Mouse (Mus musculus): ENCODE measurements around the gene Mzf1. TPM values are rescaled to one million over a fixed set of nuclear protein-coding genes. Genes with fewer than 3 reads are reported as not detected.

Gene Mzf1
- 7.7 TPM for polyA plus RNA-seq (2015; fragmentation: Illumina TruSeq; extraction: RNeasy Lipid Tissue Mini Kit (QIAGEN cat#74804); ENCODE audit: low read depth, low replicate concordance)

DNA sequence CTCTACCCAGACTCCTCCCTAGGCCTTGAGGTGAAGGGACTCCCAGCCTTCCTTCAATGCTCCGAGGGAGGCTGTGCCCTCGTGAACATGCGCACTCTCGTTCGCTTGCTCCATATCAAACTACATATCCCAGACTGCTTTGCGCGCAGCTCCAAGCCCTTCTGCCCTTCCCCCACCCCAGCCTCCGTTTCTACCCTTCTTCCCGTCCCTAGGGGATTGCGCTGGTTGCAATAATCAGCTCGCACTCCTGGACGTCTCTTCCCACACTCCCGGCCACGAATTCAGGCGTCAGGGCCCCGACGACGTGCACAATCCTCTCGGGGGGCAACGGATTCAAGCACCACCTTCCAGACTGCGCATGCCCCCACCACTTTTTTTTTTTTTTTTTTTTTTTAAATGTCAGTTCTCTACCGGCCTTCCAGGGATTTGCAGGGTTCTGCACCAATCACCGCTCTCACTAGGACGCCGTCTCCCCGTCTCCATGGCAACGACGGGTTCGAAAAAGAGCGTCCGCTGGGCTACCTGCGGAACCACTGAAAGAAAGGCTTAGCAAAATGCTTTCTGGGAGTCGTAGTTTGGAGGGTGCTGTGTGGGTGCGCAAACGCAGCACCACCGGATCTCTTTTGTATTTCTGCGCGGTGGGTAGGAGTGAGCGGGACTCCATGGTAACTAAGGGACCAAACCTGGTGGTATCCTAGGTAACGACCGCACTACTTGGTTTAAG, at the start of gene Mzf1:
Gene Mzf1, minus strand, starts transcription at position 478 of the 724 bp plus-strand sequence.

DNA sequence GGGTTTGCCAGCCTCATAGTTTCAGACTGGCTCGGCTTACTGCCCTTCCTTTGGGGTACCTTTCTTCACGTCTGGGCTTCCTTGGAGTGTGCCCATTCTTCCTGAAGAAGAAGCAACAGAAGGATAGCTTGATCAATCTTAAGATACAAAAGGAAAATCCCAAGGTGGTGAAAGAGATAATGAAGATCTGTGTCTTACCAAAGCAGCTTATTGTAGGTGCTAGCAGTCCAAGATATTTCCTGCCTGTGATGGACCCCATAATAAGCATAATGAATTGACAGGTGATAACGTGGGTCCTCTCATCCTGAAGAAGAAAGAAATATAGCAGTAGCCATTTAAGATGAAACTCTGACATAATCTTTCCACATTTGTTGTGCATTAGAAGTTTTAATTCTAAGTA, 40.5 kb upstream of the Mzf1 start, which contains the start of gene Vmn1r85:
Gene Vmn1r85, minus strand, starts transcription at position 101 of the 400 bp plus-strand sequence.

DNA sequence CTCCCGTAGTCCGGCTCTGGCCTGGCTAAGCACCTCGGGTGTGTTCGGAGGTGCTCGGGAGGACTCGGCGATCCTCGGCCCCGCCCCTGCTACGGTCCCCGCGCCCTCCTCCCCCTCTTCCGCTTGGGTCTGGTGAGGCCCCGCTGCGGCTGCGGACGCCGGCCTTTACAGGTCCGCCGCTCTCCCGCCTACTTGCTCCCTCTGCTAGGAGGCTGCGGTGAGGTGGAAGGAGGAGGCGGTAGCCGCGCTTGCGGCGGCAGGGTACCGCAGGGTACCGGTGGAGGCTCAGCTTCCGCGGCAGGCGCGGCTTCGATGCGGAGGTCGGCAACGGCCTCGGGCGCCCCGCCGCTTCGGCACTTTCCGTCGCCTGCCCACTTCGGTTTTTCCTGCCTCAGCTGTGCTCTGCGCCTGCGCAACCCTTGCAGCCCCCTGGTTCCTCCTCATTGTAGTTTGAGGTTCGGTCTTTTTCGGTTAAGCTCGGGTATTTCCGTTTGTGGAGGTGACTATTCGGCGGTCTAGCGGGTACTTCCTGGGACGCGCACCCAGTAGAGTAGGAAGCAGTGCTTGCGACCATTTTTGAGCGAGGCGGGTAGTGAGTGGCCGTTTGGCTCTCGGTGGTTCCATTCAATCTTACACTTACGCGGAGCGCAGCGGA, 16.5 kb downstream of the Mzf1 start, which contains the start of gene Ube2m:
Gene Ube2m, minus strand, starts transcription at position 375 of the 655 bp plus-strand sequence.

DNA sequence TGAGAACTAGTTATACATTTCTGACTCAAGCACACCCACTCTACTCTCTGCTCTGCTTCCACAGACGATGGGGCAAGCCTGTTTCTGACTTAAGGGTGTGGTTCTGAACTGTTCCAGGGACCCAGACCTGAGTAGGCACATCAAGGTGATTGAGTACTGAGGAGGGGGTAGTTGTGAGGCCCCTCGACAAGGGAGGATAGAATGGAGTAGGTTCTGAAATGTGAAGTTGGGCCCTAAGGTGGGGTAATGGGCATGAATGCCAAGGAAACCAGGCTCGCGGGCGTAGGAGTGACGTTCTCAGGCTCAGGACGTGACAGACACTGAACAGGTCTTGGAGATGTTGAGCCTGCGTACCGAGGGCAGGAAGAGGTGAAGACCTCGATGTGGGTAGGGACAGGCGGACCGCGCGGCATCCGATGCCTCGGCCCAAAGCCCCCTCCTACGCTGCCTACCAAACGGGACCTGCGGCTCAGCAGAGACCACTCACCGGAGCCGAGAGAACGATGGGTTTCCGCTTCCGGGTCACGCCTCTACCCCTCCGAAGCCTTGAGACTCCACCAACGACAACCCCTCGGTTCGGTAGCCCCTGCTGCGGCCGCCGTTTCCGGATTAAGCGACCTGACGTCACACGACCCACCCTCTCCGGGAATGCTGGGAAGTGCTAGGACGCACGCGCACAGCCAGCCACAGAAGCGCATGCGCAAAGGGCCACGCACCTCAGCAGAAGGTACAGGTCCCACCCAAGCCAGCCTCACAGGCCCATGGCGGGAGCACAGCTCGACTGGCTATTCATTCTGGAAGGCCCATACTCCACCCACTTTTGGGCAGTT, 20.2 kb downstream of the Mzf1 start, which contains the start of gene Chmp2a:
Gene Chmp2a, minus strand, starts transcription at position 660 of the 830 bp plus-strand sequence.

DNA sequence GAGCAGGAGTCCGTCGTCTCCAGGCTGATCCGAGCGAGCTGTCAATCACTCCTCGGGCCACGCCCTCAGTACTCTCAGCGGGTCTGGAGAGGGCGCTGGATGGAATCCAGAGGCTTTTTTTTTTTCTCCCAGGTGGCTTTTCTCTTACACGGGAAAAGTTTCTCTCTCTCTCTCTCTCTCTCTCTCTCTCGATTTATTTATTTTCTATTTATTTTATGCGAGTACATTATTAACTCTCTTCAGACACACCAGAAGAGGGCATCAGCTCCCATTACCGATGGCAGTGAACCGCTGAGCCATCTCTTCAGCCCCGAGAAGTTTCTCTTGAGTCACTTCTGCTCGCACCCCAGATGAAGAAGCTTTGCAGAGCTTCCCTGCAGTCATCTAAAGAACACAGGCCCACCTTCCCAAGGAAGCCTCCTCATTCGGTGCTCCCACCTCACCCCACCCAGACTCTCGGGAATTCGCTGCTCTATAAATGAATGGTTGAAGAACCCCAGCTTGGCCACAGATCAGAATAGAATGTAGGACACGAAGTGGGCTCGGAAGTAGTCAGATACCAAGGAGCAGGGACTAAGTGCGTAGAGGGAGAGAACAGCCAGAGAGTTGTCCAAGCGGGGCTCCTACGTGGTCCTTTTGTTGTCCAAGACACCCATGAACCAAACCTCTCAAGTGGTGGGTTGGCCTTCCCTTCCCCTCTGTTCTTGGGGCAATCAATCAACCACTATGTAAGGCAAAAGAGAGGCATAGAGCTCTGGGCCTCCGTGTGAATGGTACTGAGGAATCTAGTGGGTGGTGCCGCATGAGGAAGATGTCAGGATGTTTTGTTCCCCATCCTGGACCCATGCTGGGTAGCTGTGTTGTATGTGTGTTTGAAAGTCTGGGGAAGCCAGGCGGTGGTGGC, 44.3 kb downstream of the Mzf1 start, which contains the start of gene Zbtb45:
Gene Zbtb45, minus strand, starts transcription at position 30 of the 904 bp plus-strand sequence.

DNA sequence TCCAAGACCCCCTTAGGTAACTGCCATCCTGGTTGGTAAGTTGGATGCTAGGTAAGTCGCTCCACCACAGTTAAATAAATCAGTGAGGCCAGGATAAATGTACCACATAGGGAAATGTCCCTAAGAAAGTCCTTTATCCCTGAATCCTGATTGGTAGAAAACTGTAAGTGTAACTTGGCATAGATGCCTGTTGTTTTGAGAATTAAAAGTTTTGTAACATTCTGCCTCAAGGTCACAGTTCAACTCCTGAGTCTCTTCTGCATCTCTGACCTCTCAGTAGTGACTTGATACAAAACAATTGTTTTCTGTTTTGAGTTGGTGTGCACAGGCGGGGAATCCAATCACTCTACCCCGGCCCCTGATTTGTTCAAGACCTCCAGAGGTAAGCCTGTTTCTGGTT, 55.7 kb downstream of the Mzf1 start, which contains the start of gene Trim28:
Gene Trim28, plus strand, starts transcription at position 264 of the 400 bp plus-strand sequence.

DNA sequence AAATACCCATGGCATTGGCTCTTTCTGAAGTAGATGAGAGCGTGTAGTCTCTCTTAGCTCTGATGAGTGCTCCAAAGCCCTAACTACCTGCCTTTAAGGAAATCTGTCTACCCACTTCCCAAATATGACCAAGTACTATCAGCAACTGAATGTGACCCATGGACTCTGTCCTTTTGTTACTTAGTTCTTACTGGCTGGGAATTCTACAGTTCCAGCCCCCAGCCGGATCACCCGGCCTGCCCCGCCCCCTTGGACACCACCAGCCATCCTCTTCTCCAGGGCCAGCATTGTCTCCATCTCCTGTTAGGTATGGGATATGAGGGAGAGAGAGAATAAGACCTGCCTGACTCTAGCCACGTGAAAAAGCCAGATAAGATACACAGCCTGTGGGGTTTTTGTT, 56.5 kb downstream of the Mzf1 start, which contains the start of gene Slc27a5:
Gene Slc27a5, minus strand, starts transcription at position 140 of the 400 bp plus-strand sequence.

Other genes starting within 250 kb of the Mzf1 start
- gene Zfp329, start 235.9 kb downstream of the Mzf1 start, polyA plus RNA-seq (2015; fragmentation: Illumina TruSeq; extraction: RNeasy Lipid Tissue Mini Kit (QIAGEN cat#74804); ENCODE audit: low read depth, low replicate concordance) = 17.6 TPM
- gene Zfp110, start 220.0 kb downstream of the Mzf1 start, polyA plus RNA-seq (2015; fragmentation: Illumina TruSeq; extraction: RNeasy Lipid Tissue Mini Kit (QIAGEN cat#74804); ENCODE audit: low read depth, low replicate concordance) = 12.9 TPM
- gene Zfp128, start 173.6 kb downstream of the Mzf1 start, polyA plus RNA-seq (2015; fragmentation: Illumina TruSeq; extraction: RNeasy Lipid Tissue Mini Kit (QIAGEN cat#74804); ENCODE audit: low read depth, low replicate concordance) = 6.8 TPM
- gene Zscan22, start 156.9 kb downstream of the Mzf1 start, polyA plus RNA-seq (2015; fragmentation: Illumina TruSeq; extraction: RNeasy Lipid Tissue Mini Kit (QIAGEN cat#74804); ENCODE audit: low read depth, low replicate concordance) = 9.1 TPM
- gene Rps5, start 132.5 kb downstream of the Mzf1 start, polyA plus RNA-seq (2015; fragmentation: Illumina TruSeq; extraction: RNeasy Lipid Tissue Mini Kit (QIAGEN cat#74804); ENCODE audit: low read depth, low replicate concordance) = 684 TPM
- 1.1 TPM for gene Rnf225, start 127.3 kb downstream of the Mzf1 start, polyA plus RNA-seq (2015; fragmentation: Illumina TruSeq; extraction: RNeasy Lipid Tissue Mini Kit (QIAGEN cat#74804); ENCODE audit: low read depth, low replicate concordance)
- 6.7 TPM for gene Zfp324, start 88.9 kb downstream of the Mzf1 start, polyA plus RNA-seq (2015; fragmentation: Illumina TruSeq; extraction: RNeasy Lipid Tissue Mini Kit (QIAGEN cat#74804); ENCODE audit: low read depth, low replicate concordance)
- 7.9 TPM for gene Zfp446, start 76.9 kb downstream of the Mzf1 start, polyA plus RNA-seq (2015; fragmentation: Illumina TruSeq; extraction: RNeasy Lipid Tissue Mini Kit (QIAGEN cat#74804); ENCODE audit: low read depth, low replicate concordance)
- gene Slc27a5, start 56.6 kb downstream of the Mzf1 start, polyA plus RNA-seq (2015; fragmentation: Illumina TruSeq; extraction: RNeasy Lipid Tissue Mini Kit (QIAGEN cat#74804); ENCODE audit: low read depth, low replicate concordance) = 0.98 TPM
- gene Trim28, start 55.6 kb downstream of the Mzf1 start, polyA plus RNA-seq (2015; fragmentation: Illumina TruSeq; extraction: RNeasy Lipid Tissue Mini Kit (QIAGEN cat#74804); ENCODE audit: low read depth, low replicate concordance) = 177 TPM
- 22.8 TPM for gene Zbtb45, start 44.7 kb downstream of the Mzf1 start, polyA plus RNA-seq (2015; fragmentation: Illumina TruSeq; extraction: RNeasy Lipid Tissue Mini Kit (QIAGEN cat#74804); ENCODE audit: low read depth, low replicate concordance)
- gene Chmp2a, start 20.0 kb downstream of the Mzf1 start, polyA plus RNA-seq (2015; fragmentation: Illumina TruSeq; extraction: RNeasy Lipid Tissue Mini Kit (QIAGEN cat#74804); ENCODE audit: low read depth, low replicate concordance) = 240 TPM
- gene Ube2m, start 16.5 kb downstream of the Mzf1 start, polyA plus RNA-seq (2015; fragmentation: Illumina TruSeq; extraction: RNeasy Lipid Tissue Mini Kit (QIAGEN cat#74804); ENCODE audit: low read depth, low replicate concordance) = 279 TPM
- not detected for gene Vmn1r85, start 40.4 kb upstream of the Mzf1 start, polyA plus RNA-seq (2015; fragmentation: Illumina TruSeq; extraction: RNeasy Lipid Tissue Mini Kit (QIAGEN cat#74804); ENCODE audit: low read depth, low replicate concordance)
- not detected for gene Vmn1r86, start 65.2 kb upstream of the Mzf1 start, polyA plus RNA-seq (2015; fragmentation: Illumina TruSeq; extraction: RNeasy Lipid Tissue Mini Kit (QIAGEN cat#74804); ENCODE audit: low read depth, low replicate concordance)
- not detected for gene Vmn1r87, start 85.4 kb upstream of the Mzf1 start, polyA plus RNA-seq (2015; fragmentation: Illumina TruSeq; extraction: RNeasy Lipid Tissue Mini Kit (QIAGEN cat#74804); ENCODE audit: low read depth, low replicate concordance)
- gene Vmn1r88, start 104.8 kb upstream of the Mzf1 start, polyA plus RNA-seq (2015; fragmentation: Illumina TruSeq; extraction: RNeasy Lipid Tissue Mini Kit (QIAGEN cat#74804); ENCODE audit: low read depth, low replicate concordance) = not detected
- not detected for gene Vmn1r89, start 158.3 kb upstream of the Mzf1 start, polyA plus RNA-seq (2015; fragmentation: Illumina TruSeq; extraction: RNeasy Lipid Tissue Mini Kit (QIAGEN cat#74804); ENCODE audit: low read depth, low replicate concordance)
- 9.6 TPM for gene Lig1, start 222.5 kb upstream of the Mzf1 start, polyA plus RNA-seq (2015; fragmentation: Illumina TruSeq; extraction: RNeasy Lipid Tissue Mini Kit (QIAGEN cat#74804); ENCODE audit: low read depth, low replicate concordance)
- gene Zswim9, start 224.0 kb upstream of the Mzf1 start, polyA plus RNA-seq (2015; fragmentation: Illumina TruSeq; extraction: RNeasy Lipid Tissue Mini Kit (QIAGEN cat#74804); ENCODE audit: low read depth, low replicate concordance) = 10.1 TPM

All from brain, adult 10 weeks (tissue).